Mouse (Mus musculus): ENCODE data around the gene Rcan1. TPM values are rescaled to one million over a fixed set of nuclear protein-coding genes. Genes with fewer than 3 reads are reported as not detected.

Rcan1 gene
- polyA plus RNA-seq, 1 experiment: 24.9 TPM

GRCm38 (mm10) chr16:92401206-92401605, 69.5 kb downstream of the Rcan1 start:
- DNase-seq (ENCODE audit: low spot score): no peak

- peak; percentile 77 for DNase-seq (ENCODE audit: low spot score)
Measured at GRCm38 (mm10) chr16:92399490-92400458, 70.9 kb downstream of the Rcan1 start.

- no peak for DNase-seq (ENCODE audit: low spot score)
Measured at GRCm38 (mm10) chr16:92398574-92399118, 72.0 kb downstream of the Rcan1 start.

- DNase-seq (ENCODE audit: low spot score): no peak
Measured at GRCm38 (mm10) chr16:92397745-92398573, 72.7 kb downstream of the Rcan1 start.

- no peak for DNase-seq (ENCODE audit: low spot score)
Measured at GRCm38 (mm10) chr16:92393732-92394131, 76.9 kb downstream of the Rcan1 start.

- DNase-seq (ENCODE audit: low spot score): no peak
Measured at GRCm38 (mm10) chr16:92387692-92388091, 83.0 kb downstream of the Rcan1 start.

- DNase-seq (ENCODE audit: low spot score): peak; percentile 65
Measured at GRCm38 (mm10) chr16:92385062-92385461, 85.6 kb downstream of the Rcan1 start.

GRCm38 (mm10) chr16:92383412-92383811, 87.3 kb downstream of the Rcan1 start:
- no peak for DNase-seq (ENCODE audit: low spot score)

- no peak for DNase-seq (ENCODE audit: low spot score)
Measured at GRCm38 (mm10) chr16:92382508-92382907, 88.2 kb downstream of the Rcan1 start.

GRCm38 (mm10) chr16:92381092-92381491, 89.6 kb downstream of the Rcan1 start:
- no peak for DNase-seq (ENCODE audit: low spot score)

- no peak for DNase-seq (ENCODE audit: low spot score)
Measured at GRCm38 (mm10) chr16:92376976-92377375, 93.7 kb downstream of the Rcan1 start.

- no peak for DNase-seq (ENCODE audit: low spot score)
Measured at GRCm38 (mm10) chr16:92371623-92372022, 99.0 kb downstream of the Rcan1 start.

GRCm38 (mm10) chr16:92369260-92369659, 101.4 kb downstream of the Rcan1 start:
- DNase-seq (ENCODE audit: low spot score): no peak

GRCm38 (mm10) chr16:92365477-92365876, 105.2 kb downstream of the Rcan1 start:
- DNase-seq (ENCODE audit: low spot score): no peak

- no peak for DNase-seq (ENCODE audit: low spot score)
Measured at GRCm38 (mm10) chr16:92360711-92361110, 110.0 kb downstream of the Rcan1 start.

GRCm38 (mm10) chr16:92359229-92359628, 111.4 kb downstream of the Rcan1 start, which contains the start of gene Kcne1:
Kcne1 (minus strand) TSS chr16:92359468.
- DNase-seq (ENCODE audit: low spot score): peak; percentile 41

GRCm38 (mm10) chr16:92358734-92359133, 111.9 kb downstream of the Rcan1 start:
- DNase-seq (ENCODE audit: low spot score): no peak

- no peak for DNase-seq (ENCODE audit: low spot score)
Measured at GRCm38 (mm10) chr16:92357566-92357965, 113.1 kb downstream of the Rcan1 start.

- no peak for DNase-seq (ENCODE audit: low spot score)
Measured at GRCm38 (mm10) chr16:92357023-92357422, 113.6 kb downstream of the Rcan1 start.

- no peak for DNase-seq (ENCODE audit: low spot score)
Measured at GRCm38 (mm10) chr16:92355982-92356381, 114.7 kb downstream of the Rcan1 start.

GRCm38 (mm10) chr16:92355366-92355765, 115.3 kb downstream of the Rcan1 start:
- DNase-seq (ENCODE audit: low spot score): no peak

- DNase-seq (ENCODE audit: low spot score): no peak
Measured at GRCm38 (mm10) chr16:92353897-92354296, 116.8 kb downstream of the Rcan1 start.

Data from urinary bladder, adult 2 months (tissue).